Mouse (Mus musculus) hindbrain, embryonic 16.5 days (tissue): ENCODE measurements around the gene Hps4. TPM values are rescaled to one million over a fixed set of nuclear protein-coding genes. Genes with fewer than 3 reads are reported as not detected.

Source experiments
- ATAC-seq: fragments of 200-750 bp; cut with Nextera tagmentation; 2 replicates; pipeline ENCODE4 v1.8.0; 2017; ENCODE audit warnings: moderate TSS enrichment, moderate library complexity
- H3K27ac ChIP-seq: fragments of 300-500 bp; sonication (generic); 2 replicates; pipeline ENCODE4 v1.5.1; 2014; ENCODE audit warnings: low read depth, mild to moderate bottlenecking, control low read depth, low read length, moderate library complexity
- H3K27me3 ChIP-seq: fragments of 300-500 bp; sonication (generic); replicated peaks from 2 replicates; pipeline ENCODE4 v1.6.1; 2014; ENCODE audit warnings: low read length; ENCODE audit not compliant: control insufficient read depth, insufficient read depth
- H3K36me3 ChIP-seq: fragments of 300-500 bp; sonication (generic); 2 replicates; pipeline ENCODE4 v1.6.1; 2014; ENCODE audit warnings: mild to moderate bottlenecking, low read length, moderate library complexity, mixed read lengths; ENCODE audit not compliant: control insufficient read depth, insufficient read depth
- H3K4me1 ChIP-seq: fragments of 300-500 bp; sonication (generic); 2 replicates; pipeline ENCODE4 v1.6.1; 2014; ENCODE audit warnings: low read depth, low read length; ENCODE audit not compliant: control insufficient read depth, insufficient read depth
- H3K4me2 ChIP-seq: fragments of 300-500 bp; sonication (generic); 2 replicates; pipeline ENCODE4 v1.6.1; 2014; ENCODE audit warnings: mild to moderate bottlenecking, low read length, control low read depth, moderate library complexity
- H3K4me3 ChIP-seq: fragments of 300-500 bp; sonication (generic); 2 replicates; pipeline ENCODE4 v1.5.1; 2014; ENCODE audit warnings: mild to moderate bottlenecking, low read length, control low read depth, moderate library complexity
- H3K9ac ChIP-seq: fragments of 300-500 bp; sonication (generic); 2 replicates; pipeline ENCODE4 v1.6.1; 2014; ENCODE audit warnings: low read depth, mild to moderate bottlenecking, control low read depth, low read length, moderate library complexity
- H3K9me3 ChIP-seq: fragments of 300-500 bp; sonication (generic); 2 replicates; pipeline ENCODE4 v1.6.1; 2014; ENCODE audit warnings: mild to moderate bottlenecking, low read length, moderate library complexity; ENCODE audit not compliant: control insufficient read depth
- WGBS: fragments of 180-500 bp; shearing (Covaris S2); extraction: QIAGEN DNeasy Blood & Tissue Kit; methylation state at CpG from one replicate; pipeline ENCODE4 v1.1.7; 2014; 5-methylcytosine and 5-hydroxymethylcytosine counted together
- polyA plus RNA-seq: library from polyadenylated mRNA; unstranded; fragments of >200 nt; fragmentation: Nextera tagmentation; extraction: Ambion mirVana; gene quantifications from 2 replicates; pipeline ENCODE4 v1.2.1, GENCODE M21; 2015

Gene Hps4
- polyA plus RNA-seq, 1 experiment from 2014 or later: 37.4 TPM

- Histone ChIP-seq H3K4me3 (no peak overlapping the region), H3K4me1 (no peaks in the 10 kb centered on the region), H3K27ac (no peak overlapping the region), H3K27me3 (no peaks in the 10 kb centered on the region), H3K4me2 (no peak overlapping the region), H3K9me3 (no peaks in the 10 kb centered on the region), H3K9ac (no peak overlapping the region), H3K36me3 (peaks cover 16% of the 10 kb centered on the region)
- 80% methylated on average over 6 of the region's 6 CpGs for WGBS
- no peak for ATAC-seq
Observed at GRCm38 (mm10) chr5:112355493-112355892, 12.6 kb downstream of the Hps4 start.

- no peak for ATAC-seq
- no peaks in the 10 kb centered on the region for H3K4me1 ChIP-seq
- H3K4me3 ChIP-seq: no peak within 1 kb of the TSS
- H3K9ac ChIP-seq: no peak within 1 kb of the TSS
- no peaks in the 10 kb centered on the region for H3K9me3 ChIP-seq
- H3K36me3 ChIP-seq: peaks cover 16% of the 10 kb centered on the region
- H3K27ac ChIP-seq: no peak within 1 kb of the TSS
- H3K27me3 ChIP-seq: no peaks in the 10 kb centered on the region
- WGBS: 68% methylated on average over 12 of the region's 13 CpGs
- no peak within 1 kb of the TSS for H3K4me2 ChIP-seq
Observed at GRCm38 (mm10) chr5:112355910-112356309, 13.0 kb downstream of the Hps4 start, which contains the start of gene Gm6583. Gene Gm6583, minus strand, starts transcription at chr5:112356033.

- Histone ChIP-seq H3K27ac (no peak overlapping the region), H3K9me3 (no peaks in the 10 kb centered on the region), H3K4me1 (no peaks in the 10 kb centered on the region), H3K36me3 (peaks cover 16% of the 10 kb centered on the region), H3K4me2 (no peak overlapping the region), H3K27me3 (no peaks in the 10 kb centered on the region), H3K9ac (no peak overlapping the region), H3K4me3 (no peak overlapping the region)
- no peak for ATAC-seq
- WGBS: 92% methylated on average over 9 of the region's 9 CpGs
Observed at GRCm38 (mm10) chr5:112356322-112356721, 13.4 kb downstream of the Hps4 start.

- Histone ChIP-seq H3K27me3 (no peaks in the 10 kb centered on the region), H3K27ac (no peak overlapping the region), H3K9ac (no peak overlapping the region), H3K4me3 (no peak overlapping the region), H3K4me1 (no peaks in the 10 kb centered on the region), H3K4me2 (no peak overlapping the region), H3K9me3 (no peaks in the 10 kb centered on the region), H3K36me3 (peaks cover 11% of the 10 kb centered on the region)
- WGBS: 95% methylated on average over 4 of the region's 4 CpGs
- no peak for ATAC-seq
Observed at GRCm38 (mm10) chr5:112359520-112359919, 16.6 kb downstream of the Hps4 start.

GRCm38 (mm10) chr5:112360077-112360476 is 17.2 kb downstream of the Hps4 start:
- no peak for ATAC-seq
- Histone ChIP-seq H3K36me3 (peaks cover 9% of the 10 kb centered on the region; the same call in 1 of the 2 replicates), H3K4me2 (no peak overlapping the region)

GRCm38 (mm10) chr5:112364184-112364797 is 21.4 kb downstream of the Hps4 start:
- H3K27ac ChIP-seq: no peak overlapping the region
- H3K4me3 ChIP-seq: no peak overlapping the region
- no peak overlapping the region for H3K9ac ChIP-seq
- H3K36me3 ChIP-seq: peaks cover 18% of the 10 kb centered on the region
- H3K27me3 ChIP-seq: no peaks in the 10 kb centered on the region
- no peak for ATAC-seq
- WGBS: 71% methylated on average over 10 of the region's 10 CpGs
- H3K4me2 ChIP-seq: no peak overlapping the region
- no peaks in the 10 kb centered on the region for H3K9me3 ChIP-seq
- peaks cover 9% of the 10 kb centered on the region for H3K4me1 ChIP-seq

More at GRCm38 (mm10) chr5:112360077-112360476, 17.2 kb downstream of the Hps4 start:
- no peak overlapping the region for H3K9ac ChIP-seq
- no peak overlapping the region for H3K4me3 ChIP-seq
- no peak overlapping the region for H3K27ac ChIP-seq
- no peaks in the 10 kb centered on the region for H3K27me3 ChIP-seq
- H3K4me1 ChIP-seq: no peaks in the 10 kb centered on the region
- H3K9me3 ChIP-seq: no peaks in the 10 kb centered on the region
- 97% methylated on average over 3 of the region's 3 CpGs for WGBS

GRCm38 (mm10) chr5:112366879-112367278 is 24.0 kb downstream of the Hps4 start:
- Histone ChIP-seq H3K27ac (no peak overlapping the region), H3K9me3 (no peaks in the 10 kb centered on the region), H3K27me3 (no peaks in the 10 kb centered on the region), H3K9ac (no peak overlapping the region), H3K4me3 (no peak overlapping the region), H3K4me1 (peaks cover 34% of the 10 kb centered on the region), H3K36me3 (peaks cover 20% of the 10 kb centered on the region), H3K4me2 (no peak overlapping the region)
- no peak for ATAC-seq
- WGBS: 92% methylated on average over 6 of the region's 6 CpGs

- H3K36me3 ChIP-seq: peaks cover 17% of the 10 kb centered on the region; the same call in 1 of the 2 replicates
Observed at GRCm38 (mm10) chr5:112367338-112367737, 24.5 kb downstream of the Hps4 start.

GRCm38 (mm10) chr5:112367929-112368328 is 25.0 kb downstream of the Hps4 start:
- Histone ChIP-seq H3K4me3 (no peak overlapping the region), H3K27ac (no peak overlapping the region), H3K4me1 (peaks cover 43% of the 10 kb centered on the region), H3K27me3 (no peaks in the 10 kb centered on the region), H3K36me3 (peaks cover 17% of the 10 kb centered on the region; the same call in 1 of the 2 replicates), H3K9me3 (no peaks in the 10 kb centered on the region), H3K4me2 (no peak overlapping the region), H3K9ac (no peak overlapping the region)
- 83% methylated on average over 12 of the region's 12 CpGs for WGBS
- ATAC-seq: no peak

More at GRCm38 (mm10) chr5:112367338-112367737, 24.5 kb downstream of the Hps4 start:
- no peaks in the 10 kb centered on the region for H3K27me3 ChIP-seq
- no peak overlapping the region for H3K4me3 ChIP-seq
- no peak overlapping the region for H3K9ac ChIP-seq
- 86% methylated on average over 4 of the region's 4 CpGs for WGBS
- no peaks in the 10 kb centered on the region for H3K9me3 ChIP-seq
- no peak overlapping the region for H3K27ac ChIP-seq
- no peak for ATAC-seq
- no peak overlapping the region for H3K4me2 ChIP-seq
- peaks cover 38% of the 10 kb centered on the region for H3K4me1 ChIP-seq
